Mouse (Mus musculus) ES-E14 (cell line): Measurements from ENCODE around the gene Myo1f. TPM values are rescaled to one million over a fixed set of nuclear protein-coding genes. Genes with fewer than 3 reads are reported as not detected.

Experiments
- DNase-seq: peaks from one replicate; pipeline ENCODE4 v3.0.0-alpha.2; 2013; ENCODE audit warnings: low read depth, low spot score
- H3K27ac ChIP-seq: 2 replicates; pipeline ENCODE4 v1.5.1; 2012; ENCODE audit warnings: low read depth, mild to moderate bottlenecking, low read length, moderate library complexity, mixed read lengths; ENCODE audit not compliant: poor library complexity, insufficient read depth, severe bottlenecking
- H3K36me3 ChIP-seq: 2 replicates; pipeline ENCODE4 v1.6.1; 2012; ENCODE audit warnings: mild to moderate bottlenecking, low read length, moderate library complexity, mixed read lengths; ENCODE audit not compliant: control insufficient read depth, poor library complexity, insufficient read depth, severe bottlenecking
- H3K4me1 ChIP-seq, 2 experiments: fragments of 150-350 bp in 1 of 2; sonication (generic) in 1 of 2; 2 replicates each; pipeline ENCODE4 v1.6.1; 2012; ENCODE audit warnings: low read length in 2 of 2, mild to moderate bottlenecking in 1 of 2, mixed read lengths in 1 of 2; ENCODE audit not compliant: control insufficient read depth in 2 of 2, insufficient read depth in 2 of 2, poor library complexity in 1 of 2
- H3K4me3 ChIP-seq, 2 experiments: fragments of 150-350 bp in 1 of 2; sonication (generic) in 1 of 2; 2 replicates each; pipeline ENCODE4 v1.5.1; 2012; ENCODE audit warnings: low read length in 2 of 2, low read depth in 1 of 2, mild to moderate bottlenecking in 1 of 2, mixed read lengths in 1 of 2; ENCODE audit not compliant: insufficient read depth in 1 of 2, poor library complexity in 1 of 2, severe bottlenecking in 1 of 2
- H3K9ac ChIP-seq: 2 replicates; pipeline ENCODE4 v1.6.1; 2012; ENCODE audit warnings: low read depth, mild to moderate bottlenecking, low read length, mixed read lengths; ENCODE audit not compliant: poor library complexity, insufficient read depth, severe bottlenecking
- H3K9me3 ChIP-seq: fragments of 150-350 bp; sonication (generic); 2 replicates; pipeline ENCODE4 v1.6.1; 2012; ENCODE audit warnings: low read depth, mild to moderate bottlenecking, low read length; ENCODE audit not compliant: control insufficient read depth, insufficient read depth
- CHD2 ChIP-seq: IDR thresholded peaks from 2 replicates; pipeline ENCODE4 v1.6.1; 2014; ENCODE audit warnings: mild to moderate bottlenecking, low read depth, low read length, inconsistent platforms
- HCFC1 ChIP-seq: IDR thresholded peaks from 2 replicates; pipeline ENCODE4 v1.6.1; 2012; ENCODE audit warnings: low read length, inconsistent platforms, borderline replicate concordance; ENCODE audit not compliant: insufficient read depth
- MAFK ChIP-seq: IDR thresholded peaks from 2 replicates; pipeline ENCODE4 v1.6.1; 2014; ENCODE audit warnings: mild to moderate bottlenecking, low read depth, low read length, inconsistent platforms; ENCODE audit not compliant: insufficient read depth
- ZC3H11A ChIP-seq: IDR thresholded peaks from 2 replicates; pipeline ENCODE4 v1.6.1; 2012; ENCODE audit warnings: low read depth, mild to moderate bottlenecking, inconsistent platforms, low read length, borderline replicate concordance
- ZNF384 ChIP-seq: IDR thresholded peaks from 2 replicates; pipeline ENCODE4 v1.6.1; 2012; ENCODE audit warnings: low read depth, low read length, inconsistent platforms
- in situ Hi-C, 2 experiments: fragments of 600-800 bp; cut with MboI; formaldehyde crosslinking; loops; one replicate each; pipeline ENCODE4 v1.15.1; 2025; ENCODE audit warnings: low sequenced_read_pairs in 2 of 2, inconsistent platforms in 1 of 2; ENCODE audit not compliant: unreplicated experiment in 2 of 2
- total RNA-seq: library from RNA; depleted of rRNA; stranded (reverse); fragments of 300-350 nt; gene quantifications from 2 replicates; pipeline ENCODE4 v1.2.3, GENCODE M21; 2012

Myo1f gene
- total RNA-seq, 1 experiment = 11.9 TPM

DNA sequence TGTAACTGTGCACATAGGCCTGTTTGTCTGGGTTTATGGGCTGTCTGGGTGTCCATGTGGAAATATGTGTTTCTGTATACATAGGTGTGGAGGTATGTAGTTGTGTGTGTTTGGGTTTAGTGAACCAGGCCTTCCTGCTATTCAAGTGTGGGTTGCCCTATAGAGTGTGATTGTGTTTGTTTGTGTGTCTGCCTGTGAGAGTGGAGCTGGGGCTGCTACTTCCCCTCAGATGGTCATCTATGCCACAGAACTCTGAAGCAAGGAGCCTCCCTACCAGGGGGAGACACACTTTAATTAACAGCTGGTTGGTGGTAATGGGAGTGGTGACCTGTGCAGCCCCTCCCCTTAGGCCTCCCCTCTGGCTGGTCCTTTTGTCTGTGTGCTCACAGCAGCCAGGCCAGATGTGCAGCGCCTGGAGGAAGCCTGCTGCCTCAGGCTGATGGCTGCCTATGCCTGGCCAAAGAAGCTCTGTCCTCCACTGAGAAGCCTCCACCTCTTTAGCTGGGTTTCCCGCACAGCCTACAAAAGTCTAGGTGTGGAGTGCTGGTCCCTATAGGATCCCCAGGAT, 30.6 kb upstream of the Myo1f start:
- in situ Hi-C loops = no loop called here
- H3K9me3 ChIP-seq = no peaks in the 10 kb centered on the region
- peak overlapping the region; percentile 60 to 90 for H3K4me3 ChIP-seq
- H3K27ac ChIP-seq = no peak overlapping the region
- H3K36me3 ChIP-seq = peaks cover 3% of the 10 kb centered on the region; the same call in 1 of the 2 replicates
- peaks cover 3 to 15% of the 10 kb centered on the region in 2 experiments; a peak in 2 of 4 replicates for H3K4me1 ChIP-seq
- TF ChIP-seq HCFC1 (no peak), ZNF384 (no peak), ZC3H11A (no peak), CHD2 (no peak), MAFK (no peak)
- DNase-seq = peak; percentile 9
- no peak overlapping the region for H3K9ac ChIP-seq

DNA sequence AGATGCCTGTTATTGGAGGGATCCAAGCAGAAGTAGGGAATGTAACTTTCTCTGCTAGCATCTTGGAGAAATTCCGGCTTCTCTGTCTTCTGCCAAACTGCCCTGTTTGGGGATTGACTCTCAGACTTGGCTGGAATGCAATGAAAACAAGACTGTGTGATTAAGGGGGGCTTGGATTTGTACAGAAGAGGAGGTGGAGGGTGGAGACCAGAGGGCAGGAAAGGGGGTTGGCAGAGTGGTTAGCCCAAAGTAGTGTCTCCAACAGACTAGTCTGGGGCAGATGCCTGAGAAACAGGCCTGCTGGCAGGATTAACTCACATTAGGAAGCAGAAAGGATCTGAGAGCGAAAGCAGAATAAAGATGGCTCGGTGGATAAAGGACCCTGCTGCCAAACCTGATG, 29.0 kb upstream of the Myo1f start:
- DNase-seq = no peak
- peaks cover 3 to 15% of the 10 kb centered on the region in 2 experiments; a peak in 2 of 4 replicates for H3K4me1 ChIP-seq
- peaks cover 4% of the 10 kb centered on the region; the same call in 1 of the 2 replicates for H3K36me3 ChIP-seq
- TF ChIP-seq CHD2 (no peak), HCFC1 (no peak), ZNF384 (no peak), MAFK (no peak), ZC3H11A (no peak)
- H3K9ac ChIP-seq = no peak overlapping the region
- no peaks in the 10 kb centered on the region for H3K9me3 ChIP-seq
- in situ Hi-C loops = no loop called here
- no peak overlapping the region for H3K27ac ChIP-seq
- no peak overlapping the region for H3K4me3 ChIP-seq

DNA sequence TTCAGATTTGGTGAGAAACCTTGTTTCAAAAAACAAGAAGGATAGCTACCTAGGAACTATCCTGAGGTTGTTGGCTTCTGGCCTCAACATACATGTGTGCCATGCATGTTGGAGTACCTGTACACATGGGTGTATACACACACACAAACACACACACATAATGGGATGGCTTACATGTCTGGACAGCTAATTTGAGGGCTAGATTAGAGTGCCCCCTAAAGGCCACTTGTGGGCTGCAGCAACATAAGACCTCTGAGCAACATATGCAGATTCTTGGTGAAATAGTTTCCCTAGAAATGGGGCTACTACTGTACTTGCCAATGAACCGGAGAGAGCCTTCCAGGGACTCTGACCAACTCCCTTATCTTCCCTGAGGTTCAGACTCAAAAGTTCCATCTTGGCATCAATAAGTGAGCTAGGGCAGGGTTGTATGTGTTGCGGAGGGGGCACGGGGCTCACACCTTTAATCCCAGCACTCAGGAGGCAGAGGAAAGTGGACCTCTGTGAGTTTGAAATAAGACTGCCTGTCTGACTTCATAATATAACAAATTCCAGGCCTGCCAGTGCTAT, 16.3 kb upstream of the Myo1f start:
- Histone ChIP-seq H3K4me3 (no peak overlapping the region), H3K27ac (no peak overlapping the region), H3K9me3 (no peaks in the 10 kb centered on the region), H3K36me3 (peaks cover 7% of the 10 kb centered on the region; the same call in 1 of the 2 replicates), H3K4me1 (no peaks in the 10 kb centered on the region), H3K9ac (no peak overlapping the region)
- TF ChIP-seq ZNF384 (no peak), MAFK (no peak), HCFC1 (no peak)
- in situ Hi-C loops = no loop called here
- DNase-seq = peak; percentile 36

DNA sequence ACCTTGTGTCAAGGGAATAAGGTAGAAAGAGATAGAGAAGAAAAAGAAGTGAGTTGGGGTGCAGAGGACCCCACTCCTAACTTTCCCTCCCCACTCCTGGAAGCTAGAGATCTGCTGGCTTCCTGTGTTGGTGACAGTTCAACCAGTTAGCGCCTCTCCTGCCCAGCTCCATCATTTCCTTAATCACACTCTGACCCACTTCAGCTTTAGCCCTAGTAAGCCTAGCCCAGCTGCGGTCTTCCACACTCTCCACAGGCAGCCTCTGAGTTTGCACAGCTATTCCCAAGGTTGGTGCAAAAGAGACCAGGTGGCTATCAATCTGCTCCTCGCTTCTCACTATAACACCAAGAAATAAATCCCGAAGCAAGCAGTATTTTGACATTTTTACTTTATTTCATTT, 15.6 kb upstream of the Myo1f start:
- no peak overlapping the region for H3K27ac ChIP-seq
- no peak overlapping the region for H3K9ac ChIP-seq
- TF ChIP-seq MAFK = no peak
- TF ChIP-seq HCFC1 = no peak
- TF ChIP-seq ZNF384 = no peak
- TF ChIP-seq ZC3H11A = no peak
- TF ChIP-seq CHD2 = no peak
- no peak overlapping the region for H3K4me3 ChIP-seq
- H3K9me3 ChIP-seq = no peaks in the 10 kb centered on the region
- in situ Hi-C loops = no loop called here
- DNase-seq = no peak
- H3K4me1 ChIP-seq = no peaks in the 10 kb centered on the region
- H3K36me3 ChIP-seq = peaks cover 7% of the 10 kb centered on the region; the same call in 1 of the 2 replicates

DNA sequence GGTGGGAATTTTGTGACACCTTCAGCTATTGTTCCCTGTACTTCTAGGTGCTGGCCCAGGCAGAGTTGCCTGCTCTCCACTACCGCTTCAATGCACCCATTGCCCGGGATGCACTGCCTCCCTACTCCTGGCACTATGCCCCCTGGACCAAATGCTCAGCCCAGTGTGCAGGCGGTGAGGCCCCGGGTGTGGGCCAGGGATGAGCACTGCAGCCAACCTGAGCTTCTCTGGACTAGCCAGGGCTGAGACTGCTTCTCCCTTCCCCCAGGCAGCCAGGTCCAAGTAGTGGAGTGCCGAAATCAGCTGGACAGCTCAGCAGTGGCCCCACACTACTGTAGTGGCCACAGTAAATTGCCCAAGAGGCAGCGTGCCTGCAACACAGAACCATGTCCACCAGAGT, 6.3 kb upstream of the Myo1f start:
- no peak overlapping the region for H3K9ac ChIP-seq
- H3K27ac ChIP-seq = no peak overlapping the region
- DNase-seq = no peak
- in situ Hi-C loops = no loop called here
- no peak overlapping the region for H3K4me3 ChIP-seq
- H3K4me1 ChIP-seq = peaks cover 0 to 5% of the 10 kb centered on the region in 2 experiments; a peak in 1 of 4 replicates
- H3K9me3 ChIP-seq = no peaks in the 10 kb centered on the region
- TF ChIP-seq CHD2 = no peak
- TF ChIP-seq ZNF384 = no peak
- TF ChIP-seq MAFK = no peak
- TF ChIP-seq HCFC1 = no peak
- TF ChIP-seq ZC3H11A = no peak
- 0 out of 2 replicates have a peak, but pooled peaks cover 3% of the 10 kb centered on the region for H3K36me3 ChIP-seq
